Mouse (Mus musculus) testis, postnatal 14 days (tissue): ENCODE results near the gene Sept9.
A peak's percentile ranks its signal among the peaks of the same experiment; 100 is the strongest.

Experiments
- DNase-seq: peaks from one replicate; pipeline ENCODE4 v3.0.0; 2021; ENCODE audit warnings: low spot score

Sept9 gene

DNA sequence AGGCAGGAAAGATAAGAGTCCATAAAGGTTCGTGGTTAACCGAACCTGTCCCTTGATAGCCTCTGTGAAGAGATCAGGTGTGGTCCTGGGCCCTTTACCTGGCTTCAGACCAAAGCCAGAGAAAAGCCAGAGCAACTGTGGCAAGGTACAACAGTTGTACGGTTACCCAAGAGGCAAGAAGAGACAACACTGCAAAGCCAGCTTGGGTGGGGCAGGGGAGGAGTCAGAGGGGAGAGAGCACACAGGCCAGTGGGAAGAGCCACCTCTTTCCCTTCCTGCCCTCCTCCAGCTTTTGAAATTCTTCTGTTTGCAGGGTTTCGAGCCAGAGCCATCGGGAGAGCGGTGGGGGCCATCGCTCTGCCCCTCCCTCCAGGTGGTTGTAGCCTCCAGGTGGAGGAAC, 174.8 kb downstream of the Sept9 start:
- no peak for DNase-seq

DNA sequence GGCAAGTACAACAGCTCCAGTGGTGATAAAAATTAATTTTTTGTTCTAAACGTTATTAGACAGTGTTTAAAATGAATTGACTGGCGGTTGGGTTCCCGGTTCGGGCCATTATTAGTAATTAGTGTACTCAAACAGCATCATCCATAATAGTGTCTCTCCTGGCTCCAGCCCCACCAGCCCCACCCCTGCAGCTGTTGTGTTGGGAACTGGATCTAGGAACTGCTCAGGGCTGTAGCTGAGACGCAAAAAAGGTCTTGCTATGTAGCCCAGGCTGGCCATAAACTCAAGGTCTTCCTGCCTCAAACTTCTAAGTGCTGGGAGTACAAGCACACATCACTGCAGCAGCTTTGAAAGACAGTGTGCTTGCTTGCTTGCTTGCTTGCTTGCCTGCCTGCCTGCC, 180.3 kb downstream of the Sept9 start:
- DNase-seq, result no peak

DNA sequence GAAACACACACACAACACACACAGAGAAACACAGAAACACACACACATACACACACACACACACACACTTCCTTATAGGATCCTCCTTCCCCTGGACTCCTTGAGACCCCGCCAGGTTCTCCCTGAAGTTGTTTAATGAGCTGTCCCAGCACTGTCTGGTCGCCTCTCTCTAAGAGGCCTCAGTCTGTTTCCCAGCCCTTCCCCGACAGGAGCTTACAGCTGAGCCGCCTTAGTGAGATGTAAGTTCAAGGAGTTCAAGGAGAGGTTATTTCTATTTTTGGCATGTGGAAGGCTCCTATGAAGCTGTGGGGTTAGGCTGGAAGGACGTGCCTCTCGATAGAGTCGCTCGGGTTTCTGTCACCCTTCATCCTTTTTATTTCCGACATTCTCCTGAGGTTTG, 184.8 kb downstream of the Sept9 start:
- DNase-seq, result no peak

DNA sequence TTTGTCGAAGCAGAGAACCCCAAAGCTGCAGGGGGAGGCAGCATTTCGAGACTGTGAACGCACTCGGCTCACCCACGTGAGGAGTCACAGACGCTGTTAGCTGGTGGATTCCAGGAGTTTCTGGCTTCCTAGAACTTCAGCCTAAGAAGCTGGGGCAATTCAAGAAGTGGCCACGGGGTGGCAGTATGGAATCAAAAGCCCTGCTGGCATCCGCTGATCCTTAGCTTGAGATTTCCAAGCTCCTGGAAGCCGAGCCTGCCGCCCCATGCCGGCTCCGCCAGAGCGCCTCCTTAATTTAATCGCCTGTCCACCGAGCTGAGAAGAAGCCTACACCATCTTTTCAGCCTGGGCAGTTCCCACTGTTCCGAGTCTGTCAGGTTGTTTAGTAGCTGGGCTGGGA, 185.4 kb downstream of the Sept9 start:
- DNase-seq, result peak; percentile 79

DNA sequence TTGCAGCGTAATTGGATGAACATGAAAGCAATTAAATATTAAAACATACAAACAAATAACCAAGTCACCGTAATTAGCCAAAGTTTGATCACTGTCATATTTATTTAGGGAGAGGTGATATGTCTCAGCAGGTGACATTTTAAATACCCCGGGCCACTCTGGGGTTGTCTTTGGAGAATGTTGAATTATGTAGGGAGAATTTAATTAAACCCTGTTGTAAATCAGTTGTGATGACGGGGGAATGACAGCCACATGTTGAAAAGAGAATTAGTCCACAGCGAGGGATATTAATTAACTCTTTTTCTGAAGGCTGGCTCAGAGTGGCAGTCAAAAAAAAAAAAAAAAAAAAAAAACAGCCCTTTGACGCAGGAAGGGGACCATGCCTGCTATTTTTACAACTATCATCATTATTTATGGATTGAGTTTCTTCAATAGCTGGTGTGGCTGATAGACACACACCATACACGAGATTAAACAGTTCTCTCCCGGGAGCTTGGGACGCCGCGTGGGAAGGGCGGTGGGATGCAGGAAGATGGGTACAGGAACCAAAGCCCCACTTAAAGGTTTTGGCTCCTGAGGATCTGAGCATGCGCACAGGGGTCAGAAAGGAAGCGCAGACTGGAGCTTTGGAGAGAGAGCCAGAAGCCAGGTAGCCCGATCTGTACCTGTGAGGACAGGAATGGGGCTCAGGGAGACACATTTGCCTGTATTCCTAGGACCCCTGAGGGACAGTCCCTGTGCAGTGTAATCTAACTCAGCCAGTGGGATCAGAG, 186.1 kb downstream of the Sept9 start:
- DNase-seq, result no peak

DNA sequence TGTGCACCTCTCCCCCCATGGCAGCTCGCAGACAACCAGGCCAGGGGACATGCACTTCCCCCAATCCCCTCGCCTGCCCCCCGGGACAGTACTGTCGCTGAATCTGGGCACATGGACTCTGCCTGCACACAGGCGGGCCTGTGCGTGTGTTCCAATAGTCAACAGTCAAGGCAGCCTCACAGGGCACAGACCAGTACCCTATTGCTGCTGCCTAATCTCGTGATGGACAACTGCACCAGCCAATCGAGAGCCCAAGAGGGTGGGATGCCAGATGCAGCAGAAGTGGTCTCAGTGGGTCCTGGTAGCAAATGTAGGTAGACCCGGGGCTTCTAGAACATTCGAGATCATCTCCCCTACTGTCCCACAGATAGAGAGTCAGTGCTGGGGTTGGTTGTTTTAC, 187.8 kb downstream of the Sept9 start:
- DNase-seq, result no peak

DNA sequence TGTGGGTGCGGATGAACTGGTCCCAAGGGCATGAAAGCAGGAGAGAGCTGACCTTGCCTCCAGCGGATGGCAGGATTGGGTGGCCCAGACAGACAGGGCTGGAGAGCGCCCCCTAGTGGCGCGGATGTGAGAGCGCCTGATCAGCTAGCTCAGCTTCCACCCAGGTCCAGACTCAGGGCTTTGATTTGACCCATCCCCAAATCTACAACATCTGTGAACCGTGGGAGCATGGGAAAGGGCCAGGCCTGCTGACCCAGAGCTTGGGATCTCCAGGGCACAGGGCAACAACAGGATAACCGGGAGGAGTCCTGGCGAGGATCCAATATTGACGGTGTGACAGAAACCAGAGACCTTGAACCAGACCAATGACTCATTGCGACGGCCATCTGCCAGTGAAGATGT, 190.5 kb downstream of the Sept9 start:
- DNase-seq, result peak; percentile 66

DNA sequence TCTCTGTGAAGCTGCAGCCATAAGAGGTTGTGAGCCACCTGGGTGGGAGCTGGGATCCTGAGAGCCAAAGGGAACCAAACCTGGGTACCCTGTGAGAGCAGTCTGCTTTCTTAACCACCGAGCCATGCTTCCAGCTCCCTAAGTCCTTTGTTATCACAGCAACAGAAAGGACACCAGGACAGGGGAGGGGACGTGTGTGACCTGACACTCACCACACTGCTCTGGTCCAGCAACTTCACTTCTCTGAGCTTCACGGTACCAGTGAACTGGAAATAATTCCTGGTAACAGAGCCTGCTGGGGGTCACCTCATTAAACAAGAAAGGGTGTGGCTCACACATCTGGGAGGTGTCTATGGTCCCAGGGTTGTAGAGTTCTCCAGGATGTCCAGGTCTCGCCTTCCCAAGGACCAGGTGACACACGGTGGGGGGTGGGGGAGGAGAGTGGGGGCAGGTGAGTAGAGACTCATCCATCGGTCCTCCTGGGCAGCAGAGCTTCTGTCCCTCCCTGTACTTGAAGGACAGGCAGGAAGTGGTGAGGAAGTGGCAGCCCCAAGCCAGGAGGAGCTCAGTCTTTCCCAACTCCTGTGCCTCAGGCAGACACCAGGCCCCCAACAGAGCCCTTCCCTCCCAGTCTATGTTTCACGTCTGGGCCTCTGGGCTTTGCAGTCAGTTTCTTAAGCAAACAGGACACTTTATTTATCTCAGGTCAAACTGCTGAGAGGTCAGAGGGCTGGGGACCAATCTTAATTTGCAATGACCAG, 191.5 kb downstream of the Sept9 start:
- DNase-seq, result no peak

DNA sequence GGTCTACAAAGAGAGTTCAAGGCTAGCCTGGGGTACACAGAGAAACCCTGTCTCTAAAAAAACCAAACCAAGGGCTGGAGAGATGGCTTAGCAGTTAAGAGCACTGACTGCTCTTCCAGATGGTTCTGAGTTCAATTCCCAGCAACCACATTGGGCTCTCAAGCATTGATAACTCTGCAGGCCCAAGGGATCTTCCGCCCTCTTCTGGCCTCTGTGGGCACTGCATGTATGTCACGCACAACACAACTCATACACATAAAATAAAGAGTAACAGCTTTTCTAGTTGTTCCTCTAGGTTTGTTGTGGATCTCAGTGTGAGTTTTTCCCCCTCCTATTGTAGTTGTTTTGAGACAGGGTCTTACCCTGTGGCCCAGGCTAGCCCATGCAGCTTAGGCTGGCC, 192.8 kb downstream of the Sept9 start:
- no peak for DNase-seq

DNA sequence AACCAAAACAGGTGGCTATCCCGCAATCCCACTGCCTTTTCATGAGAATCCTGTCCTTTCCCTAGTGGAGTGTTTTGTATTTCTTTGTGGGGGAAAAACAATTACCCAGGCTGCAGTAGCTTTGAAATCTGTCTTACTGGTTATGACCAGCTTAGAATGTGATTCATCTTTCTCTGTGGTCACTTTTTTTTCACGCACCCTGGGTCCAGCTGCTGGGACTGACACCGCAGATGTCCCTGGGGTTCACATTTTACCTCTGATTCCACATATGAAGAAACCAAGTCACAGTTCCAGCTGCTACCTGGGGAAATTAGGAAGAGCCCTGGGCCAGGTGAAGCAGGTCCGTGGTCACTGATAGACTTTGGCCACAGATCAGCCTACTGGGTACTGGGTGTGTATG, 194.3 kb downstream of the Sept9 start:
- DNase-seq, result no peak

DNA sequence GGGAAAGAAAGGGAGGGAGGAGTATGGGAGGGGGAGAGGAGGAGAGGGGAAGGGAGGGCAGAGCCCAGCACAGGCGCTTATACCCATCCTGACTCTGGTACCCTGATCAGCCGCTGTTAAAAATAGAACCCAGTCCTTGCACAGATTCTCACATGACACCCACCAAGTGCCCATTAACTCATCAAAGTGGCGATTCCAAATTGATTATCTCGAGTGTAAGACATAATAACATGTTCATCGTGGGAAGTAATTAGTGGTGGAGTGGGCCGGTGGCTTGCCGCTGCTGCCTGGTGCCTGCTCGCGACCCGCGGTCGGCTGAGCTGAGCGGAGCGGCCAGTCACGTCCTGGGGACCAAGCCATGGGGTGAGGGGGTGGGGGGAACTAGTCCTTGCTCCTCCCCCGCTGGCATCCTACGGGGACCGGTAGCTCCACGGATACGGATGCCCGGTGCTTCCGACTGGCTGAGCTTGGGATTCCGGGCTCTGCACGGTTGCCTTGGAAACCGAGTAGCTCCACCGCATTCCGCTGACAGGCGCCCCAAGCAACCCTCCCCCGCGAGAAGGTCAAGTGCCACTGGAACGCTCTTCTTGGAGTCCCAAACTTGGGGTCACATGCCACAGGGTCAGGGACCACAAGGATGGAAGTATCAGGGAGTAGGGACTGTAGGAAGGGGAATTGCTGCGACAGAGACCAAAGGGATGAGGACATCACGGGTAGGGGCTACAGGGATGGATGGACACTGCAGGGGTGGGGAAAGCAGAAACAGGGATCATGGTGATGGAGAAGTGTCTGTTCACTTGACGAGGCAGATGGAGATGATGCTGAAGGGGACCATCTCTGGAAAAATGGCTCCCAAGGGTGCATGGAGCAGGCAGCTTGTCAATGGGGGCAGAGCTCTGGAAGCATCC, 195.0 kb downstream of the Sept9 start:
- no peak for DNase-seq

DNA sequence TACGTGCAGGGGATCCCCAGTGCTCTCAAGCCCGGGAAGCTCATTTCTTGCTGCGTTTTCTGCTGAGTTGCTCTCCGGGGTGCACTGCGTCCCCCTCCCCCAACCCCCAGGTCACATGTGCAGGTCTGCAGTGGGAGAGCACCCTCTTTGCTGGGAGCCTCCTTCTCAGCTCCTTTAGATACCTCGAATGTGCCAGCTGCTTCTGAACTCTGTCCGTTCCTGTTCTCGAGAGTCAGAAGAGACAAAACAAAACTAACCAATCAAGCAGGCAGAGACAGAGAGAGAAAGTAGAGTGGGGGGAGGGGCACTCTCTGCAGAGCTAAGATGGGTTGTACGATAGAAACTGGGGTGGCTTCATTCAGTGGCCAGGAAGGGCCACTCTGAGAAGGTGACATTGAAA, 195.8 kb downstream of the Sept9 start:
- DNase-seq, result no peak

DNA sequence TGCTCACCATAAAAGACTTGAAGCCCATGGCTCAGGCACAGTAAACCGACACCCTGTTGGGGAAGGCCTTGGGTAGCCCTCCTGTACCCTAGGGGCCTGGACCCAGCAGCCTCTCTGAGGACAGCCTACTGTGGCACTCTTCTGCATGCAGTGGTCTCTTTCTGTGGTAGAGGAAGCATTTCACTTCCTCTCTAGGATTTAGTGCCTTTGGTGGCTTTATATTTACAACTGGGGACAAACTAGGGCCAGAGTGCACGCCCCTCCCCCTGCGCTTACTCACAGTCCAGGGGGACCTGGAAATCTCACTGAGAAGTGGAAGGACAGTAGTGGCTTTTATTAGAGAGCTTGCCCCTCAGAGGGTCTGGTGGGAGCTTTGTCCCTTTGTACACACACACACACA, 197.5 kb downstream of the Sept9 start:
- no peak for DNase-seq

DNA sequence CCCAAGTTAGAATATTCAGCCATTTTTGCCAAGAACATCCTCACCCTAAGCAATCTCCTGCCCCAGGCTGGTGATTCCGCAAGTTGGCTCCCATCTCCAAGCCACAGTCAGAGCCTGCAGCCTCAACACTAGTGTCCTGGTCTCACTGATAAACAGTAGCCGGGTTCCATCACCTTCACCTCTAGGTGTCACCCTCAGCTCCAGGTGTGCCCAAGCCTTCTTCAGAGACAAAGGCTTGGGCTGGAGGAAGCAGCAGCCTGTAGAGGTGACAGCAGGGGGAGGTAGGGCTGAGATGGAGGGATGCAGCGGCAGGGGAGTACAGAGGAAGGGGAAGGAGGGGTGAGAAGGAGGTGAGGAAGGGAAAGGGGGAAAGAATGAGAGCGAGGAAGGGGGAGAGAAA, 198.3 kb downstream of the Sept9 start:
- no peak for DNase-seq

DNA sequence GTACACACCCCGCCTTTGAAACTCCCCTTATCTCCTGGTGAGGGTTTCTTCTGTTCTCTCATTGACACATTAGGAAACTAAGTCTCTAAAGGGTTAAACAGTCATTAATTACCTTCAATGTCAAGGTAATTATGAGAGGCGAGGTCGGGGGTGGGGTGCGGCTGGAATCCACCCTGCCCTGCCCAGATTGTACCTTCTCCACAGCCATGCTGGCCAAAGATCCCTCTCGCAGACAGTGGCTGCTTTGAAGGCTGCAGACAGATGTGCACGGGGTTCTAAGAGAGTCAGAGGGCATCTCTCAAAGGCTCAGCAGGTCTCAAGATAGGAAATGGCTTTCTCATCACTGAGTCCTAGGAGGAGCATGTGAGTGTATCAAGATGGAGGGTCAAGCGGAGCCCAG, 198.7 kb downstream of the Sept9 start:
- DNase-seq, result no peak

DNA sequence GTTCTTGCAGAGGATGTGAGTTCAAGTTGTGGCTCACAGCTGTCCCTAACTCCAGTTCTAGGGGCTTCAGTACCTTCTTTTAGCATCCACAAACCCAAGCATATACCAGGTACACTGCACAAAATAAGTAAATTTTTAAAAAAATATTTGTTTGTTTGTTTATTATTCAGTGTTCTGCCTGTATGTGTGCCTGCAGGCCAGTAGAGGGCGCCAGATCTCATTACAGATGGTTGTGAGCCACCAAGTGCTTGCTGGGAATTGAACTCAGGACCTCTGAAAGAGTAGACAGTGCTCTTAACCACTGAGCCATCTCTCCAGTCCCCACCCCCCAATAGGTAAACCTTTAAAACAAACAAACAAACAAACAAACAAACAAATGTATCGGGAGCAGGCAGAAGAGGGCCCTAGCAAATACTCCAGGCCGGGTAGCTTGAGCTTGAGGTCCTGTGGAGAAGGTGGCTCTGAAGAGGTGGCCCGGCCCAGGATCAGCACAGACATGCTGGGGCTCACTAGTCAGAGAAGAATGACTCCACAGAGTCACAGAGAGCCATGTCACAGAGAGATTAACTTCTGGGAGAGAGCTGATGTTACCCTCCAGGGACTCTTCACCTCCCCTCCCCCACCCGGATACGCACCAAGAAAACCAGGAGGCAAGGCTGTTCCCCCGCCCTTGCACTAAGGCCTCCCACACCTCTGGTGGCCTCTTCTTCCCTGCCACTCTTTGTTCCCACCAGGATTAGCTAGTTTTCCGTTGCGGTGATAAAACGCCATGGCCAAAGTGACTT, 202.3 kb downstream of the Sept9 start:
- no peak for DNase-seq

DNA sequence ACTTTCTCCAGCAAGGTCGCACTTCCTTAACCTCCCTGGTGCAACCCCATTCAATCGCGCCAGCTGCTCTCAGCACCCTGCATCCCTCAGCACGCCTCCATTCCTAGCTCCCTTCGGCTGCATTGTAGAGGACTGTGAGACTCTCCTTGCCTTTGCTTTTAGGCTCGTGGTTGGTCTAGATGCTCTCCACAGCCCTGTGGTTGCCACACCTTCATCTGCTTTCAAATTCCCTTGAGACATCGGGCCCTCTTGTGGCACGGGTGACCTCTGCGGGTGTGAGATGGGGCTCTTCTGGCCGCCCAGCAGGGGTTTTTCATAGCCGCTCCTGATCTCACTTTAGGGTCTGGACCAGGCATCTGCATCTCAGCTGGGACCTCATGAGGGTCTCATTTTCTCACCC, 203.1 kb downstream of the Sept9 start:
- no peak for DNase-seq

DNA sequence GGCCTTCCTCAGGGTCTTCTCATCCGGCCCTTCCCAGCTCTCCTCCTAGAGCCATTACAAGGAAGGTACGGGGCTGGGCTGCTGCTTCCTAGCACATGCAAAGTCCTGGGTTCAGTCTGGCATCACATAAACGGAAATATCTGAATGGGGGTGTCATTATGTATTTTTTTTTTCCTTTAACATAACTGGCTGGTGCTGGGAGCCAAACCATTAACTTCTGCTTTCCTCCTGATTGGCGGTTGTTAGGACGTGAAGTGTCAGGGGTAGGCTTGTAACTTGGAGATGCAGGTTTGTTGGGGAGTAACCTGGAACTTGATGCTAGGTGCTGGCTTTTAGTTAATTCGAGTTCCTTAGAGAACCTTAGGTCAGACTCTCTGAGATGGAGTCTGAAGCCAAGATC, 203.6 kb downstream of the Sept9 start:
- DNase-seq, result no peak

DNA sequence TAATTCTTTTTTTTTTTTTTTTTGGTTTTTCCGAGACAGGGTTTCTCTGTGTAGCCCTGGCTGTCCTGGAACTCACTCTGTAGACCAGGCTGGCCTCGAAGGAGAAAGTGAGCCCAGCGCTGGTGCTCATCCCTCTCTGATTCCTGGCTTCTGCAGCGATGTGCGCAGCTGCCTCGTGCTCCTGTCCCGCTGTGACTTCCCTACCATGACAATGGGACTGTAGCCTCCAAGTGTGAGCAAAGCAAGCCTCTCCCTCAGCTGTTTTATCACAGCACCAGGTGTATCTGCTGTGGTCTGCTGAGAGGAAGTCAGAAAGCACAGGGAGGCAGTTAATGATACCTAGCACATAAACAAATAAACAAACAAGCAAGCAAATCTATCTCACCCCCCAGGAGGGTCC, 204.3 kb downstream of the Sept9 start:
- DNase-seq, result no peak

DNA sequence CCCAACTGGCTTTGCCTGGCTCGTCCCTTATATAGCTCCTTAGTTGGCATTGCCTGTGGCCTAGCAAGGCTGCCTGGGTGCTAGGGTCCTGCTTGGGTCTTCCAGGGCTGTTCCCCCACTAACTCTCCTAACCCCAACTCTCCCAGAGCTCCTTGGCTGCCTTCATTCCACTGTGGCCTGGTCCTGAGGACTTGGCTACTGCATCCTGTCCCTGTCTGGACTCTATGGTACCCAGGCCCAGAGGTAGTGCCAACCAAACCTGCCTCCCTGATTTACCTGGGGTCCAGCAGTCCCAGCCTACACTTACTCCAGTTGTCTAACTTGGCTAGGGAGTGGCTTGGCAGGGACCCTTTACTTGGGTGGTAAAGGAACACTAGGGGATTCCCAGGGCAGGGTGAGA, 207.2 kb downstream of the Sept9 start:
- no peak for DNase-seq

DNA sequence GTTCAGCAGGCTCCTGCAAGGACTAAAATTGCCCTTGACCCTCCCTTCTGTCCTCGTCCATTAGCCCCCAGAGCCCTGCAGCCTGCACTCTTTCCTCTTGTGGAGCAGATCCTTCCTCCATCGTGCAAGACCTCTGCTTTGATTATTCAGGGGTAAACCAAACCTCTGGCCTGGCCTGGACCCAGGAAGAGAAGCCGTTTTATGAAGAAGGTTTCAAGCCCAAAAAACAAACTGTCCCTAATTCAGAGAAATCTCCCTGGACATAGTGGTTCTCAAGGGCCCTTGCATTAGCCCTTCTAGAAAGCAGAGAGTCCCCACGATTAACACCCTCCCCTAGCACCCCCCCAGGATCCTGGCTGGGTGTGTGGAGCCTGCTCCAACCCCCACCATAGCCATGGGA, 207.7 kb downstream of the Sept9 start:
- DNase-seq, result no peak
